Mouse (Mus musculus): ENCODE data around the gene Whamm. TPM values are rescaled to one million over a fixed set of nuclear protein-coding genes. Genes with fewer than 3 reads are reported as not detected.
A peak's percentile ranks its signal among the peaks of the same experiment; 100 is the strongest.

The Whamm gene
- polyA plus RNA-seq, 1 experiment from 2014 or later = 4.4 TPM

DNA sequence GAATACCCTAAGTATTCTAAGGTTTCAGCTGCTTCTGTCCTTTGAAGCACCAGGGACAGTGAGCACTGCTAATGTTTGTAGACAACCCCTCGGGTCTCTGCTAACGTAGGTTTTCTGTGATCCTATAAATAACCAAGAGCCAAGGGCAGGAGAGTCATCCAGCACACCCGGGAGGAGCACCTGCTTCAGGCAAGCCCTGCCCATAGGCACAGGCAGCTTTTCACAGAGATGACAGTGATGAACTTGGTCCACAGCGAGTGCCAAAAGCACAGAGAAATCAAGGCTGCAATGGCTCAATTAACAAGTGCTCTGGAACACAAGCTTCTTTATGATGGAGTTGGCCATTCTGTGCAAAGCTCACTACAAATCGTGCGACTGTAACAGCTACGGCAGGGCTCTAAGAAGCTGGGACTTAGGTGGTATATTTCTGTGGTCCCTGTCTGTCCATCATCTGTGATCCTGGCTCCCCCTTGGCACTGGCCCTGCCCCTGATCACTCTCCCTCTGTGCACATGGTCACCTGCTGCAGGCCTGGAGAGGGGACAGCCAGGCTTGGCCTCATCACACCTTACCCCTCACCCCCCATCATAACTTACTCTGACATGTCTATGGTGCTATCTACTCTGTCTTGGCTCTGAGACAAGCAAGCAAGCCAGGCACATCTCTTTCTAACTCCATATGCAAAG is 73.6 kb downstream of the Whamm start:
- no peak overlapping the region for H3K27ac ChIP-seq
- no peaks in the 10 kb centered on the region for H3K9me3 ChIP-seq
- H3K4me3 ChIP-seq = no peak overlapping the region
- 0 out of 2 replicates have a peak, but pooled peaks cover 4% of the 10 kb centered on the region for H3K27me3 ChIP-seq
- H3K4me1 ChIP-seq = peaks cover 4% of the 10 kb centered on the region; the same call in 1 of the 2 replicates
- H3K36me3 ChIP-seq = no peaks in the 10 kb centered on the region
- H3K4me2 ChIP-seq = no peak overlapping the region
- WGBS = 66% methylated on average over 7 of the region's 7 CpGs
- ATAC-seq (ENCODE audit: insufficient number of reproducible peaks, insufficient read depth, low FRiP score, low TSS enrichment, low read depth) = no peak
- H3K9ac ChIP-seq = no peak overlapping the region

MicroRNA genes within 50 kb of the gene (microRNA counts, 519-probe panel; counts per million panel counts)
- microRNA mmu-miR-1839-3p (236 counts per million, percentile 44 among the panel's probes with 10 or more counts), microRNA mmu-miR-1839-5p (1,753 counts per million, percentile 48 among the panel's probes with 10 or more counts)

Other genes with a start within 250 kb of the Whamm start
- 1,307 and 1,416 TPM in 2 replicates for gene Rps17, start 226.0 kb upstream of the Whamm start, polyA plus RNA-seq (2015; fragmentation: Nextera tagmentation; extraction: Ambion mirVana)
- 0.77 and 1.7 TPM in 2 replicates for gene Cpeb1, start 115.8 kb upstream of the Whamm start, polyA plus RNA-seq (2015; fragmentation: Nextera tagmentation; extraction: Ambion mirVana)
- 2.6 and 2.9 TPM in 2 replicates for gene Ap3b2, start 77.3 kb upstream of the Whamm start, polyA plus RNA-seq (2015; fragmentation: Nextera tagmentation; extraction: Ambion mirVana)
- not detected in 2 replicates for gene BC048679, start 73.0 kb upstream of the Whamm start, polyA plus RNA-seq (2015; fragmentation: Nextera tagmentation; extraction: Ambion mirVana)
- gene Fsd2, start 4.3 kb upstream of the Whamm start, polyA plus RNA-seq (2015; fragmentation: Nextera tagmentation; extraction: Ambion mirVana) = 0.08 and 0.21 TPM in 2 replicates
- gene Homer2, start 136.3 kb downstream of the Whamm start, polyA plus RNA-seq (2015; fragmentation: Nextera tagmentation; extraction: Ambion mirVana) = 16.4 and 24.0 TPM in 2 replicates
- 120 and 141 TPM in 2 replicates for gene Ramac, start 191.7 kb downstream of the Whamm start, polyA plus RNA-seq (2015; fragmentation: Nextera tagmentation; extraction: Ambion mirVana)
- 55.4 and 65.6 TPM in 2 replicates for gene 3110040N11Rik, start 218.2 kb downstream of the Whamm start, polyA plus RNA-seq (2015; fragmentation: Nextera tagmentation; extraction: Ambion mirVana)

Measured in embryonic facial prominence, embryonic 13.5 days (tissue).